Mouse (Mus musculus): ENCODE measurements around the gene Sell. TPM values are rescaled to one million over a fixed set of nuclear protein-coding genes. Genes with fewer than 3 reads are reported as not detected.

Sell gene
- polyA plus RNA-seq, 1 experiment from 2014 or later: not detected

- H3K4me3 ChIP-seq: no peak overlapping the region
- H3K4me1 ChIP-seq: no peaks in the 10 kb centered on the region
- WGBS: 50% methylated on average over 2 of the region's 2 CpGs
- ATAC-seq (ENCODE audit: low FRiP score, low read depth): no peak
- H3K4me2 ChIP-seq (replicated peaks): no peak overlapping the region
- H3K9ac ChIP-seq (replicated peaks): no peak overlapping the region
- H3K9me3 ChIP-seq: no peaks in the 10 kb centered on the region
- H3K27me3 ChIP-seq: no peaks in the 10 kb centered on the region
- no peak overlapping the region for H3K27ac ChIP-seq (replicated peaks)
- H3K36me3 ChIP-seq: no peaks in the 10 kb centered on the region
Observed at GRCm38 (mm10) chr1:164054800-164055199, 7.0 kb upstream of the Sell start.

- WGBS: 94% methylated on average over 4 of the region's 4 CpGs
- Histone ChIP-seq H3K9ac (replicated peaks) (no peak overlapping the region), H3K4me3 (no peak overlapping the region), H3K9me3 (no peaks in the 10 kb centered on the region), H3K4me1 (no peaks in the 10 kb centered on the region), H3K36me3 (no peaks in the 10 kb centered on the region), H3K4me2 (replicated peaks) (no peak overlapping the region), H3K27ac (replicated peaks) (no peak overlapping the region), H3K27me3 (no peaks in the 10 kb centered on the region)
- no peak for ATAC-seq (ENCODE audit: low FRiP score, low read depth)
Observed at GRCm38 (mm10) chr1:164060071-164060470, 1.7 kb upstream of the Sell start.

- Histone ChIP-seq H3K27ac (replicated peaks) (no peak overlapping the region), H3K9me3 (no peaks in the 10 kb centered on the region), H3K4me2 (replicated peaks) (no peak overlapping the region), H3K9ac (replicated peaks) (no peak overlapping the region), H3K27me3 (no peaks in the 10 kb centered on the region), H3K36me3 (no peaks in the 10 kb centered on the region), H3K4me1 (no peaks in the 10 kb centered on the region), H3K4me3 (no peak overlapping the region)
- ATAC-seq (ENCODE audit: low FRiP score, low read depth): no peak
- 52% methylated on average over 4 of the region's 4 CpGs for WGBS
Observed at GRCm38 (mm10) chr1:164061278-164061677, 504 bp upstream of the Sell start.

- H3K4me2 ChIP-seq (replicated peaks): no peak overlapping the region
- no peak overlapping the region for H3K9ac ChIP-seq (replicated peaks)
- H3K4me3 ChIP-seq: no peak overlapping the region
- no peaks in the 10 kb centered on the region for H3K27me3 ChIP-seq
- no peaks in the 10 kb centered on the region for H3K9me3 ChIP-seq
- WGBS: 52% methylated on average over 2 of the region's 2 CpGs
- H3K27ac ChIP-seq (replicated peaks): no peak overlapping the region
- ATAC-seq (ENCODE audit: low FRiP score, low read depth): no peak
- no peaks in the 10 kb centered on the region for H3K36me3 ChIP-seq
- H3K4me1 ChIP-seq: no peaks in the 10 kb centered on the region
Observed at GRCm38 (mm10) chr1:164062856-164063255, 1.1 kb downstream of the Sell start.

GRCm38 (mm10) chr1:164063745-164064144 lies 2.0 kb downstream of the Sell start:
- Histone ChIP-seq H3K9ac (replicated peaks) (no peak overlapping the region), H3K4me3 (no peak overlapping the region), H3K4me1 (no peaks in the 10 kb centered on the region), H3K27ac (replicated peaks) (no peak overlapping the region), H3K27me3 (no peaks in the 10 kb centered on the region), H3K36me3 (no peaks in the 10 kb centered on the region), H3K4me2 (replicated peaks) (no peak overlapping the region), H3K9me3 (no peaks in the 10 kb centered on the region)
- whole genome bisulfite sequencing: 73% methylated on average over 3 of the region's 3 CpGs
- no peak for ATAC-seq (ENCODE audit: low FRiP score, low read depth)

GRCm38 (mm10) chr1:164069261-164069660 lies 7.5 kb downstream of the Sell start:
- no peaks in the 10 kb centered on the region for H3K4me1 ChIP-seq
- no peak overlapping the region for H3K4me2 ChIP-seq (replicated peaks)
- no peak for ATAC-seq (ENCODE audit: low FRiP score, low read depth)

GRCm38 (mm10) chr1:164070461-164070860 lies 8.7 kb downstream of the Sell start:
- H3K4me3 ChIP-seq: no peak overlapping the region
- no peaks in the 10 kb centered on the region for H3K27me3 ChIP-seq
- WGBS: 86% methylated on average over 4 of the region's 4 CpGs
- H3K9me3 ChIP-seq: no peaks in the 10 kb centered on the region
- H3K4me1 ChIP-seq: no peaks in the 10 kb centered on the region
- no peak overlapping the region for H3K4me2 ChIP-seq (replicated peaks)
- H3K27ac ChIP-seq (replicated peaks): no peak overlapping the region
- no peak for ATAC-seq (ENCODE audit: low FRiP score, low read depth)
- H3K9ac ChIP-seq (replicated peaks): no peak overlapping the region
- no peaks in the 10 kb centered on the region for H3K36me3 ChIP-seq

More at GRCm38 (mm10) chr1:164069261-164069660, 7.5 kb downstream of the Sell start:
- no peaks in the 10 kb centered on the region for H3K9me3 ChIP-seq
- no peaks in the 10 kb centered on the region for H3K27me3 ChIP-seq
- no peaks in the 10 kb centered on the region for H3K36me3 ChIP-seq
- H3K4me3 ChIP-seq: no peak overlapping the region
- H3K9ac ChIP-seq (replicated peaks): no peak overlapping the region
- no peak overlapping the region for H3K27ac ChIP-seq (replicated peaks)

GRCm38 (mm10) chr1:164071111-164071510 lies 9.3 kb downstream of the Sell start:
- H3K27ac ChIP-seq (replicated peaks): no peak overlapping the region
- no peak overlapping the region for H3K4me2 ChIP-seq (replicated peaks)
- no peaks in the 10 kb centered on the region for H3K9me3 ChIP-seq
- no peak for ATAC-seq (ENCODE audit: low FRiP score, low read depth)
- no peak overlapping the region for H3K4me3 ChIP-seq
- H3K4me1 ChIP-seq: no peaks in the 10 kb centered on the region
- 90% methylated on average over 7 of the region's 7 CpGs for WGBS
- H3K9ac ChIP-seq (replicated peaks): no peak overlapping the region
- H3K27me3 ChIP-seq: no peaks in the 10 kb centered on the region
- H3K36me3 ChIP-seq: no peaks in the 10 kb centered on the region

GRCm38 (mm10) chr1:164072001-164072400 lies 10.2 kb downstream of the Sell start:
- WGBS: 82% methylated on average over 4 of the region's 4 CpGs
- H3K27ac ChIP-seq (replicated peaks): no peak overlapping the region
- H3K4me3 ChIP-seq: no peak overlapping the region
- no peaks in the 10 kb centered on the region for H3K9me3 ChIP-seq
- H3K4me2 ChIP-seq (replicated peaks): no peak overlapping the region
- no peaks in the 10 kb centered on the region for H3K27me3 ChIP-seq
- ATAC-seq (ENCODE audit: low FRiP score, low read depth): no peak
- H3K36me3 ChIP-seq: no peaks in the 10 kb centered on the region
- H3K9ac ChIP-seq (replicated peaks): no peak overlapping the region
- no peaks in the 10 kb centered on the region for H3K4me1 ChIP-seq

- H3K27ac ChIP-seq (replicated peaks): no peak overlapping the region
- H3K4me1 ChIP-seq: no peaks in the 10 kb centered on the region
- no peaks in the 10 kb centered on the region for H3K27me3 ChIP-seq
- H3K36me3 ChIP-seq: no peaks in the 10 kb centered on the region
- H3K4me3 ChIP-seq: no peak overlapping the region
- no peak overlapping the region for H3K4me2 ChIP-seq (replicated peaks)
- no peak for ATAC-seq (ENCODE audit: low FRiP score, low read depth)
- 90% methylated on average over 9 of the region's 9 CpGs for WGBS
- H3K9me3 ChIP-seq: no peaks in the 10 kb centered on the region
- H3K9ac ChIP-seq (replicated peaks): no peak overlapping the region
Observed at GRCm38 (mm10) chr1:164073091-164073490, 11.3 kb downstream of the Sell start.

GRCm38 (mm10) chr1:164073803-164074202 lies 12.0 kb downstream of the Sell start:
- H3K9me3 ChIP-seq: no peaks in the 10 kb centered on the region
- H3K4me1 ChIP-seq: no peaks in the 10 kb centered on the region
- H3K4me2 ChIP-seq (replicated peaks): no peak overlapping the region
- no peak overlapping the region for H3K27ac ChIP-seq (replicated peaks)
- WGBS: 84% methylated on average over 7 of the region's 7 CpGs
- H3K4me3 ChIP-seq: no peak overlapping the region
- no peak overlapping the region for H3K9ac ChIP-seq (replicated peaks)
- H3K27me3 ChIP-seq: no peaks in the 10 kb centered on the region
- ATAC-seq (ENCODE audit: low FRiP score, low read depth): no peak
- H3K36me3 ChIP-seq: no peaks in the 10 kb centered on the region

GRCm38 (mm10) chr1:164074606-164075140 lies 12.9 kb downstream of the Sell start:
- Histone ChIP-seq H3K27ac (replicated peaks) (no peak overlapping the region), H3K9ac (replicated peaks) (no peak overlapping the region), H3K4me1 (no peaks in the 10 kb centered on the region), H3K4me2 (replicated peaks) (no peak overlapping the region), H3K4me3 (no peak overlapping the region), H3K36me3 (no peaks in the 10 kb centered on the region), H3K27me3 (no peaks in the 10 kb centered on the region), H3K9me3 (no peaks in the 10 kb centered on the region)
- 87% methylated on average over 2 of the region's 2 CpGs for WGBS
- no peak for ATAC-seq (ENCODE audit: low FRiP score, low read depth)

- Histone ChIP-seq H3K36me3 (no peaks in the 10 kb centered on the region), H3K9ac (replicated peaks) (no peak overlapping the region), H3K27ac (replicated peaks) (no peak overlapping the region), H3K9me3 (no peaks in the 10 kb centered on the region), H3K4me1 (no peaks in the 10 kb centered on the region), H3K4me2 (replicated peaks) (no peak overlapping the region), H3K4me3 (no peak overlapping the region), H3K27me3 (no peaks in the 10 kb centered on the region)
- WGBS: 95% methylated on average over 1 of the region's 1 CpGs
- ATAC-seq (ENCODE audit: low FRiP score, low read depth): no peak
Observed at GRCm38 (mm10) chr1:164075416-164075815, 13.6 kb downstream of the Sell start.
